Mouse (Mus musculus) erythroblast, embryonic 14.5 days (primary cell): ENCODE measurements around the gene Plcd1.

ENCODE experiments used
- GATA1 ChIP-seq: IDR thresholded peaks from 2 replicates; pipeline ENCODE4 v1.6.1; 2012; ENCODE audit warnings: low read length, inconsistent platforms, mixed read lengths
- TAL1 ChIP-seq: IDR thresholded peaks from 3 replicates; pipeline ENCODE4 v1.6.1; 2012; ENCODE audit warnings: low read length, inconsistent platforms, mixed read lengths

DNA sequence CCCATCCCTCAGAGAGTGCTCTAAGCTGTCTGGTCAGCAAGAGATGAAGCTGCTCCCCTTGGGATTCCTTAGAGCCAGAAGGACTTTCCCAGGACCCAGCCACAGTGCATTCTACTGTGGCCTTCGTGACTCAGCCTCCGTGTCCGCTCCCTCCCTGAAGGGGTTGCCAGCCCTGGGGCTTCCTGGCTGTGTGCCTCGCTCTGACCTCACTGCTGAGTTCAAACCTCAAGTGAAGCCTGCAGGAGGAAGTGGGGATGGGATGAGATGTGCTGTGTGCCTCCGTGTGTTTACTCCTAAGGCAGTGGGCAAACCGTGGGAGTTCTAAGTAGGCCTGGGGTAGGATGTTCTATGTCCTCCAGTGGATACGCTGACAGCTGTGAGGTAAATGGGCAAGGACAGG is 57.5 kb downstream of the Plcd1 start:
- no peak for TF ChIP-seq GATA1
- no peak for TF ChIP-seq TAL1
